Mouse (Mus musculus) forebrain, postnatal 0 days (tissue): Measurements from ENCODE around the gene Smurf2. TPM values are rescaled to one million over a fixed set of nuclear protein-coding genes. Genes with fewer than 3 reads are reported as not detected.

ENCODE experiments used
- ATAC-seq: fragments of 200-750 bp; cut with Nextera tagmentation; 2 replicates; pipeline ENCODE4 v1.8.0; 2017; ENCODE audit warnings: mild to moderate bottlenecking, moderate library complexity
- DNase-seq: peaks from one replicate; pipeline ENCODE4 v3.0.0-alpha.2; 2015
- H3K27ac ChIP-seq: fragments of 300-500 bp; sonication (generic); 2 replicates; pipeline ENCODE4 v1.5.1; 2014; ENCODE audit warnings: low read depth, mild to moderate bottlenecking, antibody characterized with exemption, low read length, moderate library complexity, mixed read lengths
- H3K27me3 ChIP-seq: fragments of 300-500 bp; sonication (generic); 2 replicates; pipeline ENCODE4 v1.6.1; 2014; ENCODE audit warnings: mild to moderate bottlenecking, low read length, mixed read lengths; ENCODE audit not compliant: insufficient read depth
- H3K36me3 ChIP-seq: fragments of 300-500 bp; sonication (generic); 2 replicates; pipeline ENCODE4 v1.6.1; 2014; ENCODE audit warnings: mild to moderate bottlenecking, moderate library complexity; ENCODE audit not compliant: insufficient read depth
- H3K4me1 ChIP-seq: fragments of 300-500 bp; sonication (generic); 2 replicates; pipeline ENCODE4 v1.6.1; 2014; ENCODE audit warnings: antibody characterized with exemption; ENCODE audit not compliant: insufficient read depth
- H3K4me2 ChIP-seq: fragments of 300-500 bp; sonication (generic); 2 replicates; pipeline ENCODE4 v1.6.1; 2014; ENCODE audit warnings: low read depth, mild to moderate bottlenecking, moderate library complexity
- H3K4me3 ChIP-seq: fragments of 300-500 bp; sonication (generic); 2 replicates; pipeline ENCODE4 v1.5.1; 2014; ENCODE audit warnings: low read depth, low read length, mixed read lengths
- H3K9ac ChIP-seq: fragments of 300-500 bp; sonication (generic); 2 replicates; pipeline ENCODE4 v1.6.1; 2014; ENCODE audit warnings: mild to moderate bottlenecking
- H3K9me3 ChIP-seq: fragments of 300-500 bp; sonication (generic); 2 replicates; pipeline ENCODE4 v1.6.1; 2016; ENCODE audit warnings: low read length
- CTCF ChIP-seq: sonication (generic); IDR thresholded peaks from 2 replicates; pipeline ENCODE4 v1.5.1; 2016; ENCODE audit warnings: antibody characterized with exemption, control low read depth, low read depth
- WGBS: fragments of 180-500 bp; shearing (Covaris S2); extraction: QIAGEN DNeasy Blood & Tissue Kit; methylation state at CpG from one replicate; pipeline ENCODE4 v1.1.7; 2014; 5-methylcytosine and 5-hydroxymethylcytosine counted together
- polyA plus RNA-seq: library from polyadenylated mRNA; unstranded; fragments of >200 nt; fragmentation: Nextera tagmentation; extraction: Ambion mirVana; gene quantifications from 2 replicates; pipeline ENCODE4 v1.2.1, GENCODE M21; 2015
- total RNA-seq: library from RNA; depleted of rRNA; stranded (reverse); fragments of >200 nt; gene quantifications from 2 replicates; pipeline ENCODE4 v1.2.3, GENCODE M21; 2014

Gene Smurf2
- total and polyA plus RNA-seq, 2 experiments from 2014 or later: 7.4 to 44.3 TPM

GRCm38 (mm10) chr11:106958407-106959071, 38.0 kb upstream of the Smurf2 start:
- no peak for DNase-seq
- ATAC-seq: no peak
- Histone ChIP-seq H3K4me1 (no peaks in the 10 kb centered on the region), H3K27me3 (no peaks in the 10 kb centered on the region), H3K27ac (no peak overlapping the region), H3K36me3 (no peaks in the 10 kb centered on the region), H3K9me3 (no peaks in the 10 kb centered on the region), H3K9ac (no peak overlapping the region), H3K4me3 (no peak overlapping the region), H3K4me2 (no peak overlapping the region)
- no peak for TF ChIP-seq CTCF
- 86% methylated on average over 6 of the region's 6 CpGs for WGBS

GRCm38 (mm10) chr11:106957271-106957980, 36.9 kb upstream of the Smurf2 start:
- 84% methylated on average over 12 of the region's 12 CpGs for WGBS
- H3K36me3 ChIP-seq: no peaks in the 10 kb centered on the region
- DNase-seq: no peak
- no peaks in the 10 kb centered on the region for H3K9me3 ChIP-seq
- H3K9ac ChIP-seq: no peak overlapping the region
- no peak overlapping the region for H3K27ac ChIP-seq
- no peak overlapping the region for H3K4me2 ChIP-seq
- H3K4me1 ChIP-seq: no peaks in the 10 kb centered on the region
- no peaks in the 10 kb centered on the region for H3K27me3 ChIP-seq
- ATAC-seq: no peak
- TF ChIP-seq CTCF: no peak
- no peak overlapping the region for H3K4me3 ChIP-seq

GRCm38 (mm10) chr11:106954566-106954965, 34.1 kb upstream of the Smurf2 start:
- Histone ChIP-seq H3K36me3 (no peaks in the 10 kb centered on the region), H3K9ac (no peak overlapping the region), H3K4me2 (no peak overlapping the region), H3K27ac (no peak overlapping the region), H3K4me3 (no peak overlapping the region), H3K4me1 (no peaks in the 10 kb centered on the region), H3K9me3 (no peaks in the 10 kb centered on the region), H3K27me3 (no peaks in the 10 kb centered on the region)
- TF ChIP-seq CTCF: no peak
- 59% methylated on average over 8 of the region's 8 CpGs for WGBS
- ATAC-seq (no peak), DNase-seq (no peak)

GRCm38 (mm10) chr11:106954116-106954515, 33.6 kb upstream of the Smurf2 start:
- no peak for TF ChIP-seq CTCF
- DNase-seq: no peak
- Histone ChIP-seq H3K27me3 (no peaks in the 10 kb centered on the region), H3K9ac (no peak overlapping the region), H3K27ac (no peak overlapping the region), H3K4me2 (no peak overlapping the region), H3K9me3 (no peaks in the 10 kb centered on the region), H3K36me3 (no peaks in the 10 kb centered on the region), H3K4me3 (no peak overlapping the region), H3K4me1 (no peaks in the 10 kb centered on the region)
- ATAC-seq: no peak
- WGBS: 76% methylated on average over 9 of the region's 9 CpGs

GRCm38 (mm10) chr11:106937306-106937705, 16.8 kb upstream of the Smurf2 start:
- H3K4me2 ChIP-seq: no peak overlapping the region
- H3K4me1 ChIP-seq: no peaks in the 10 kb centered on the region
- H3K36me3 ChIP-seq: no peaks in the 10 kb centered on the region
- H3K4me3 ChIP-seq: no peak overlapping the region
- no peaks in the 10 kb centered on the region for H3K27me3 ChIP-seq
- DNase-seq (no peak), ATAC-seq (no peak)
- TF ChIP-seq CTCF: no peak
- no peak overlapping the region for H3K27ac ChIP-seq
- no peak overlapping the region for H3K9ac ChIP-seq
- WGBS: 89% methylated on average over 5 of the region's 5 CpGs
- H3K9me3 ChIP-seq: no peaks in the 10 kb centered on the region

- 84% methylated on average over 9 of the region's 9 CpGs for WGBS
- H3K27ac ChIP-seq: no peak overlapping the region
- no peaks in the 10 kb centered on the region for H3K27me3 ChIP-seq
- DNase-seq (no peak), ATAC-seq (no peak)
- no peaks in the 10 kb centered on the region for H3K9me3 ChIP-seq
- no peaks in the 10 kb centered on the region for H3K36me3 ChIP-seq
- H3K4me1 ChIP-seq: no peaks in the 10 kb centered on the region
- no peak overlapping the region for H3K4me3 ChIP-seq
- H3K9ac ChIP-seq: no peak overlapping the region
- TF ChIP-seq CTCF: no peak
- H3K4me2 ChIP-seq: no peak overlapping the region
Measured at GRCm38 (mm10) chr11:106930366-106930765, 9.9 kb upstream of the Smurf2 start.

- no peak for ATAC-seq
- WGBS: 58% methylated on average over 2 of the region's 2 CpGs
- H3K4me2 ChIP-seq: no peak overlapping the region
Measured at GRCm38 (mm10) chr11:106928935-106929334, 8.4 kb upstream of the Smurf2 start.

More at GRCm38 (mm10) chr11:106928935-106929334, 8.4 kb upstream of the Smurf2 start:
- Histone ChIP-seq H3K4me3 (no peak overlapping the region), H3K36me3 (no peaks in the 10 kb centered on the region), H3K9me3 (no peaks in the 10 kb centered on the region), H3K4me1 (no peaks in the 10 kb centered on the region), H3K9ac (no peak overlapping the region), H3K27me3 (no peaks in the 10 kb centered on the region), H3K27ac (no peak overlapping the region)
- no peak for DNase-seq
- peak; percentile 31 for TF ChIP-seq CTCF
